ENCODE assay signal across 9 mouse cellular contexts in genomic region chr8:52571166-52571832, GRCm38 (mm10).
DNase-seq lines count a peak whose midpoint lies in the region.
"Had no signal": no experiment of that assay in that cellular context is flagged by ENCODE, and none has a peak within 500 bp of the region (broad histone marks: within the 10 kb centered on the region; RNA-seq: fewer than 3 reads in every experiment).

No protein-coding gene starts in this region.

- DNase-seq in retina, adult 2 months (ENCODE audit: low read depth, low spot score) = peak; percentile 9
- DNase-seq in retina, embryonic 14.5 days (ENCODE audit: low spot score) = no peak
- DNase-seq in frontal cortex, postnatal 25 days (ENCODE audit: low spot score in 2 of 2) = peak; percentile 6 to 14
- DNase-seq in left cerebral cortex, adult 9 months (ENCODE audit: low spot score in 2 of 2) = peak; percentile 3 to 79
- DNase-seq in lung, postnatal 36 days = no peak
- DNase-seq in thymus, postnatal 36 days = no peak
- no peak for DNase-seq in c-Kit-positive CD71-positive TER-119-positive erythroid progenitor cells, embryonic 14.5 days (ENCODE audit: low spot score)
- DNase-seq in heart, postnatal 4 days = no peak
- DNase-seq: kidney, adult 2 months had no signal

Comparison
In these comparisons a context has a peak if more than half of its experiments do, and no peak if none do; other contexts are left out.
1. DNase-seq: peak in retina, adult 2 months (single experiment), frontal cortex, postnatal 25 days (2 of 2) and left cerebral cortex, adult 9 months (2 of 2); none in retina, embryonic 14.5 days (single experiment), lung, postnatal 36 days (single experiment), thymus, postnatal 36 days (0 of 2), c-Kit-positive CD71-positive TER-119-positive erythroid progenitor cells, embryonic 14.5 days (single experiment) and heart, postnatal 4 days (single experiment).